Mouse (Mus musculus) layer of hippocampus, adult 8-10 months (tissue): Measurements from ENCODE around the gene Cog1. TPM values are rescaled to one million over a fixed set of nuclear protein-coding genes. Genes with fewer than 3 reads are reported as not detected.
A peak's percentile ranks its signal among the peaks of the same experiment; 100 is the strongest.

Source experiments
- DNase-seq, 2 experiments: peaks; one replicate each; pipeline ENCODE4 v3.0.0; 2022; ENCODE audit warnings: low spot score in 2 of 2
- total RNA-seq, 4 experiments: library from RNA; stranded (reverse); gene quantifications; 2 replicates each; pipeline ENCODE4 v1.2.4; 2022

Cog1 gene
- total RNA-seq, 4 experiments from 2014 or later: 48.6 to 61.6 (median 57.1) TPM

DNA sequence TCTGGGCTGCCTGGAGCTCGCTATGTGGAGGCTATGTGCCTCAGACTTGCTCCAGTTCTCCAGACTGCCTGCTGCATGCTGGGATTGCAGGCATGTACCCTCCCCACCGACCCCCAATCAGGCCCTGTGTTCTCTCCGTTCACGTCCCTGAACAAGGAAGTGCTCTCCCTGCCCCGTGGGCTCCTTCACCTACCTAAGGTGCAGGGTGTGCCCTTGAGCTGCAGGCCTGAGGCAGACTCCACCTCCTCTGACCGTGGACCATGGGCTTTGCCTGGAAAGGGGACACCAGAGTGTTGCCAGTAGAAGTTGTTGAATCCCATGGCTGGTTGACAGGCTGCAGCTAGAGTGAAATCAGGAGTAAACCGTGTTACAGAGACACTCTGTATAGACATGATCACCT is 50.7 kb downstream of the Cog1 start:
- DNase-seq: no peak

DNA sequence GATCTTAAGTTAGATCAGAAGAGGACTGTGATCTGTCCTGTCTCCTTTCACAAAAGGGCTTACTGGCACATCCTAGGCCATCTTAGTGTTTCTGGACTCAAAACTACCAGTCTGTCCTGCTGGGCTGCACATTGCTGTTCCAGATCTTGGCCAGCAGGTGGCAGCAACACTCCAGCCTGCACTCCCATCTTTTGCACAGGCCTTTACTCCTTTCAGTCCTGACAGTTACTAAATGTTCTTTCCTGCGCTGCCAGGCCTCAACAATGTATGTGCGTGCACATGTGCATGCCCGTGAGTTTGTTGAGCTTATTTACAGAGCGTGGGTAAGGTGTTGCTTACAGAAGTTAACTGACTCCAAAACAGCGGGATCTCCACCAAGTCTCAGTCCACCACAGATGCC is 54.8 kb downstream of the Cog1 start:
- peak; percentile 69 to 85 for DNase-seq

DNA sequence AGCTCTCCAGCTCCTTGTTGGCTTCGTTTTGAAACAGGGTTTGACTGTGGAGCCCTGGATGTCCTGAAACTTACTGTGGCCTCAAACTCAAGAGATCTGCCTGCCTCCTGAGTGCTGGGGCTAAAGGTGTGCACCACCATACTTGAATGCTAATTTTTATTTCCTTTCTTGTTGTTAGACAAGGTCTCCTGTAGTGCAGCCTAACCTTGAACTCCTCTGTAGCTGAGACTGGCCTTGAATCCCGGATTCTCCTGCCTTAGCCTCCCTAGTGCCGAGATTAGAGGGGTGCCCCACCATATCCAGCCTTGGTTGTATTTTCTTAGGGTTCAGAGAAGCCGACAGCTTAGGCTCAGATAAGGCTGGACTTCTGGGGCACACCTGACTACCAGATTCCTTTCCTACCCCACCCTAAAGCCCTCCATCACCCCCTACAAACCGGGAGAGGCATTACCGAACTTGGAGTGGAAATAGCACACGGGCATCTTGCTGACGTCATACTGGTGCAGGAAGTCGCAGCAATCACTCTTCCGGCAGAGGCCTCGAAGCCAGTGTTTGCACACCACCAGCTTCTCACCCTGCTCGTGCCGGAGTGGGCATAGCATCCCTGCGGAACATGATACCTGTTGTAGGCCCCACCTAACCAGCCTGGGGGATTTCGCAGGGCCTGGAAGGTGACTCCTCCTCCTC is 57.1 kb downstream of the Cog1 start:
- no peak for DNase-seq

DNA sequence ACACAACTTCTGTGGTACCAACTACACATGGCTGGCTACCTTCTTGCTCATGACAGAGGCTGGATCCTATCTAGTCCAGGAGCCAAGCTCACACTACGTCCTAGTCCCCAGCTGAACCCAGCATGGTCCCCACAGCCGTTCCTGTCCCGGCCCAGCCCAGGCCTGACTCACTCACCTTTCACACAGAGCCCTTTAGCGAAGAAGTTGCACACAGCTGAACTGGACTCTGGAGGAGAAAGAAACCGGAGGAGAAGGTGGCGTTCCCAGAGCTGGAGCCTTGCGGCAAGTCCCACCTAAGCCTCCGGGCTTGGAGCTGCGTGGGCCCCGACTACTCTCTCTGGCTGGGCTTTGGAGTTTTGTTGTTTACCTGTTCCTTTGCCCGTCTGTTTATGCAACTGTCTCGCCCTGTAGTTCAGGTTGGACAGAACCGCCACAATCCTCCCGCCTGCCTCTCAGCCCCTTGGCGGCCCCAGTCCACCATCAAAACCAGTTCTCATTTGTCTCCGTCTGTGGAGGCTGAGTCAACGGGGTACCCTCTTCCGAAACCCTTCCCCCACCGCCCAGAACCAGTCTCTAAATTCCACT is 59.8 kb downstream of the Cog1 start:
- DNase-seq: no peak

DNA sequence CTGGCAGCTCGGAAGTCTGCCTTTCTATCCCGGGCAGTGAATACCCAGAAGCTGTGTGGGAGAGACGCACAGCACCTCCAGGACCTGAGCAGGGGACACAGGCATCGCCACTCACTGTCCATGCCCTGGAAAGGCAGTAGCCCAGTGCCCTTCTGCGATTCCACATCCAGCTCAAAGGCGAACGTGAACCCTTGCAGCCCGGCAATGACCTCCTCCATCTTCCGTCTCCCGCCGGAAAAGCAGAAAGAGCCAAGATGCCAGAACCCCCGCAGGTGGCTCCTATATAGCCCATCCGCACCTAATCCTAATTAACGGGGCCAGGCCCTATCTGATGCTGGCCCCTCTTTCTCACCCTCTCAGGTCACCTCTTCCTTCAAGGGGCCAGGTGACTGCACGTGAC is 60.3 kb downstream of the Cog1 start:
- no peak for DNase-seq

DNA sequence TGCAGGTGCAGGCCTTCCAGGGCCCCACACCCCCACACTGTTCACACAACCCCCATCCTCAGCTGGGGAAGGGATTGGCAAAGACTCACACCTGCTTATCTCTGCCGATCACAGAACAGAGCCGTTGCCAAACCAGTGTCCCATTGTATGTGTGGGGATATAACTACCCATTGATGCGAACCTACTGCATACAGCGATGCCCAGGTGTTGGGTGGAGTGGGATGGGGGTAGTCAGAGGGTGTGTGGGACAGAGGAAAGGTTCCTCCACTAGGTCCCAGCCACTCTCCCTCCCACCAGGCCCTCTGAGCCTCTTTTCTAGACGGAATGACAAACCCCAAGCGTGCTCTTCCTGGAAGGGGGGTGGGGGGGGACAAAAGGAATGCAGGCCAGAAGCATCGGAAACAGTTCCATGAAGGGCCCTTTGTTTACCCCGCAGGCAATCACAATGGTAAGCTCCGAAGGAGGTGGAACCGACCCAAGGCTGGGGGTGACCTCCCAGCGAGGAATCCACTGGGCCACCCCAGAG is 60.8 kb downstream of the Cog1 start, which contains the start of gene Cpsf4l:
TSS of gene Cpsf4l (minus strand) at position 287 of the 526 bp plus-strand sequence.
- DNase-seq: no peak

DNA sequence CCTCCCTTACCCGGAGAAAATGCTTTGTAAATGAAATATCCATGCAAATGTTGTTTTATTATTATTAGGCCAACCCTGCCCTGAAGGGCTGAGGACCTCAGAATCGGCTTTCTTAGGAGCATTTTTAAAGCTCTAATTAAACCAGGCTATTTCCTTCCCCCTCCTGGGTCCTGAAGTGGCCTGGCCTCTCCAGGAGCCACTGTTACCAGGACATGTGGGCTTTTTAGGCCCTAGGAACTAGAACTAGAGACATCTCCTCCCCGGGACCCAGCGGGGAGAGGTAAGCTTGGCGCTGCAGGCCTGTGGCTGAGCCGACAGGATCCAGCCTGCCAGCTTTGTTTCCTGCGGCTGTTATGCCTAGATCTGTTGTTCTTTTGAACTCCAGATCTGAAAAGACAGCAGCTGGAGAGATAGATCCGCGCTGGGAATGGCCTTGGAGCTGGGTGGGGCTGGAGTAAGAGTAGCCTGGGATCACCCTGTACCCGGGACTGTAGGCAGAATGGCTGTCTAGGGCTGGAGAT is 61.3 kb downstream of the Cog1 start:
- DNase-seq: no peak

DNA sequence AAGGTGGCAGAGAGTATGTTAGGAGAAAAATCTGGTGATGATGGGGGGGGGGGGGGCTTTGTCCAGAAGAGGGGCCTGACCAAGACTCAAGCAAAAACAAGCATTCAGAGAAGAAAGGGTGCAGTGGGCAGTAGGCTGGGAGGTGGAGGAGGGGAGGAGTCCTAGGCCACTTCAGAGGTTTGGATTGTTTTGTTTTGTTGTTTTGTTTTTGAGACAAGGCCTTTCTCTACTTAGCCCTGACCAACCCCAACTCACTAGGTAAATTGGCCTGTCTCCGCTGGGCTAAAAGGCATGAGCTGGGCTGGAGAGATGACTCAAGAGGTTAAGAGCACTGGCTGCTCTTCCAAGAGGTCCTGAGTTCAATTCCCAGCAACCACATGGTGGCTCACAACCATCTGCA is 62.1 kb downstream of the Cog1 start:
- DNase-seq: no peak

DNA sequence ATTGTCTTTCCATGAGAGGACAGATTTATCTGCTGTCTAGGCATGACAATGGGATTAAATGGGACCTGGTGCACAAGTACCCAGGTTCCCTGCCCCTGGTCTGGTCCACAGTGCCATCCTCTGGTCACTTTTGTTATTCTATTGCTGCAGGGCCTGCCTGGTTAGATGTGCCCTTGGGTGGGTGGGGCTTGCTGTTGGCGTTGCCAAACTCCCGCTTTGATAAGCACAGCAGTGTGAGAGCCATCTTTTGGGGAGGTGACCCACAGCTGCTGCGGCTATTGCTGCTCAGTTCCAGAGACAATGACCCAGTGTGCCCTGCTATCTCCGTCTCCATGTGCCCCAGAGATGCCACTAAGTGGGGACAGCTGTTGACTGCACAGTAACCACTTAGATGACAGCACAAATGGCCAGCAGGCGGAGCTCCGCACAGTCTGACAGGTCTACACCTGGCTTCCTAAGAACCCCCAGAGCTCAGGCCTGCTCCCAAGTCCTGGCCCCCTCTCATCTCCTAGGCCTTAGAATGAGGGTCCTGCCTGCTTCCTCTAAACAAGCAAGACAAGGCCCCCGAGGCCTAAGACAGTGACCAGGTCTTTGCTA is 66.2 kb downstream of the Cog1 start:
- no peak for DNase-seq

DNA sequence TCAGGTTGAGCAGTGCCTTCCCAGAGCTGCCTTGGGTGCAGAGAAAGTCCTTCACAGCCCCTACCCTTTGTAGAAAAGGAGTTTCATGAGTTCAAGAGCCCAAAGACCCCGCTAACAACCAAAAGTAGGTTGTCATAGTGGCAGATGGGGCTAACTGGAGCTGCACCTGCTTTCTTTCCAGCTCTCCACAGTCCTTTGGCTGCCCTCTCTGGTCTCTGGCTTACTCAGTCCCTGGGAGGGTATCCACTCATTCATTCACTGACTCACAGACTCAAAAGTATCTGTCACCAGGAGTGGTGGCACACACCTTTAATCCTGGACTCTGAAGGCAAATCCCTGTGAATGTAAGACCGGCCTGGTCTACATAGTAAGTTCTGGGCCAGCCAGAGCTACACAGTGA is 67.2 kb downstream of the Cog1 start:
- DNase-seq: no peak

Other genes with a start within 250 kb of the Cog1 start
- 10 to 100 TPM; 17.5 to 20.8 (median 19.0) TPM for gene Sstr2, start 29.8 kb upstream of the Cog1 start, total RNA-seq
- gene Slc39a11, start 910 bp downstream of the Cog1 start, total RNA-seq: 10 to 100 TPM; 20.2 to 24.3 (median 23.4) TPM
- 10 to 100 TPM; 26.8 to 28.6 (median 27.6) TPM for gene Fam104a, start 35.0 kb downstream of the Cog1 start, total RNA-seq
- gene D11Wsu47e, start 35.2 kb downstream of the Cog1 start, total RNA-seq: 10 to 100 TPM; 14.1 to 17.1 (median 15.7) TPM
- gene Cpsf4l, start 60.8 kb downstream of the Cog1 start, total RNA-seq: under 1 TPM in 1 of 4 experiments, not detected in 3; 0.68 TPM
- gene Cdc42ep4, start 102.7 kb downstream of the Cog1 start, total RNA-seq: 10 to 100 TPM; 32.4 to 41.1 (median 37.3) TPM